10 mouse cellular contexts compared by ENCODE assay signal in genomic region chr2:150678392-150678791, GRCm38 (mm10). TPM values are rescaled to one million over a fixed set of nuclear protein-coding genes. Genes with fewer than 3 reads are reported as not detected.
A peak's percentile ranks its signal among the peaks of the same experiment; 100 is the strongest.
DNase-seq lines count a peak whose midpoint lies in the region; ATAC-seq and TF ChIP-seq lines count a peak whose summit lies in the region.
"Had no signal": no experiment of that assay in that cellular context is flagged by ENCODE, and none has a peak within 500 bp of the region (broad histone marks: within the 10 kb centered on the region; RNA-seq: fewer than 3 reads in every experiment).

No protein-coding gene starts in this region.

- H3K9me3 ChIP-seq in neural tube, embryonic 15.5 days (replicated peaks) = no peaks in the 10 kb centered on the region
- no peaks in the 10 kb centered on the region for H3K9me3 ChIP-seq in hindbrain, embryonic 16.5 days (ENCODE audit: control insufficient read depth, low read length)
- H3K9me3 ChIP-seq in liver, embryonic 14.5 days (ENCODE audit: control insufficient read depth, low read length) = no peaks in the 10 kb centered on the region
- H3K9me3 ChIP-seq: heart, embryonic 13.5 days had no signal

- TF ChIP-seq CTCF in liver, embryonic 14.5 days (IDR thresholded peaks at IDR 0.05; ENCODE audit: low read depth) = peak; percentile 85

- H3K4me1 ChIP-seq in neural tube, embryonic 15.5 days = no peaks in the 10 kb centered on the region
- H3K4me1 ChIP-seq in hindbrain, embryonic 16.5 days (ENCODE audit: control insufficient read depth, insufficient read depth, low read depth, low read length) = no peaks in the 10 kb centered on the region
- peaks cover 0 to 3% of the 10 kb centered on the region in 2 experiments; a peak in 1 of 4 replicates for H3K4me1 ChIP-seq in liver, embryonic 14.5 days (replicated peaks; ENCODE audit: control insufficient read depth in 2 of 2, insufficient read depth in 2 of 2, low read length in 1 of 2)
- H3K4me1 ChIP-seq: heart, embryonic 13.5 days had no signal

- H3K36me3 ChIP-seq in neural tube, embryonic 15.5 days = no peaks in the 10 kb centered on the region
- H3K36me3 ChIP-seq in hindbrain, embryonic 16.5 days (ENCODE audit: control insufficient read depth, insufficient read depth, low read length) = no peaks in the 10 kb centered on the region
- H3K36me3 ChIP-seq in liver, embryonic 14.5 days (replicated peaks; ENCODE audit: control insufficient read depth, insufficient read depth, low read depth) = no peaks in the 10 kb centered on the region
- H3K36me3 ChIP-seq: heart, embryonic 13.5 days had no signal

- ATAC-seq in neural tube, embryonic 15.5 days (ENCODE audit: low FRiP score) = no peak
- peak; percentile 21; the same call in 1 of the 2 replicates for ATAC-seq in hindbrain, embryonic 16.5 days
- ATAC-seq in liver, embryonic 14.5 days (ENCODE audit: insufficient read depth) = no peak
- ATAC-seq in erythroblast, adult 5-6 weeks (replicated peaks; ENCODE audit: low FRiP score, poor library complexity, severe bottlenecking) = no peak

- no peak overlapping the region for H3K4me2 ChIP-seq in neural tube, embryonic 15.5 days
- H3K4me2 ChIP-seq in hindbrain, embryonic 16.5 days (ENCODE audit: low read length) = no peak overlapping the region
- no peak overlapping the region for H3K4me2 ChIP-seq in liver, embryonic 14.5 days (ENCODE audit: low read depth)
- H3K4me2 ChIP-seq: heart, embryonic 13.5 days had no signal

- no peak for TF ChIP-seq EP300 in liver, embryonic 14.5 days (IDR thresholded peaks at IDR 0.05; ENCODE audit: low read depth)

- 3% methylated on average over 3 of the region's 3 CpGs for WGBS in neural tube, embryonic 15.5 days
- 3% methylated on average over 3 of the region's 3 CpGs for WGBS in hindbrain, embryonic 16.5 days
- WGBS in liver, embryonic 14.5 days (ENCODE audit: insufficient replicate concordance) = 0% methylated on average over 3 of the region's 3 CpGs

- no peak overlapping the region for H3K27ac ChIP-seq in neural tube, embryonic 15.5 days (replicated peaks)
- H3K27ac ChIP-seq in hindbrain, embryonic 16.5 days (ENCODE audit: low read depth, low read length) = no peak overlapping the region
- H3K27ac ChIP-seq in liver, embryonic 14.5 days = no peak overlapping the region
- H3K27ac ChIP-seq: heart, embryonic 13.5 days had no signal

- H3K4me3 ChIP-seq in neural tube, embryonic 15.5 days (replicated peaks) = no peak overlapping the region
- H3K4me3 ChIP-seq in hindbrain, embryonic 16.5 days (ENCODE audit: low read length) = no peak overlapping the region
- H3K4me3 ChIP-seq in liver, embryonic 14.5 days (ENCODE audit: insufficient read depth in 1 of 2, low read depth in 2 of 2, low read length in 2 of 2) = no peak overlapping the region
- H3K4me3 ChIP-seq: heart, embryonic 13.5 days; myocyte had no signal

- DNase-seq in neural tube, embryonic 10.5 days (ENCODE audit: extremely low spot score, low spot score) = peak; percentile 83
- peak; percentile 79 to 81 for DNase-seq in adrenal gland, adult 18-20 months (ENCODE audit: low spot score in 2 of 2)
- DNase-seq in embryo, embryonic 10.5 days (ENCODE audit: low spot score) = peak; percentile 92
- DNase-seq in liver, embryonic 14.5 days (ENCODE audit: low read depth in 3 of 3, low spot score in 3 of 3) = peak in 2 of 3 experiments; percentile 53 to 57
- DNase-seq in right cerebral cortex, adult 2 months (ENCODE audit: low spot score in 2 of 2) = peak; percentile 65 to 82

- H3K9ac ChIP-seq in neural tube, embryonic 15.5 days (replicated peaks) = no peak overlapping the region
- H3K9ac ChIP-seq in hindbrain, embryonic 16.5 days (ENCODE audit: low read depth, low read length) = no peak overlapping the region
- no peak overlapping the region for H3K9ac ChIP-seq in liver, embryonic 14.5 days (replicated peaks)
- H3K9ac ChIP-seq: heart, embryonic 13.5 days had no signal

- H3K27me3 ChIP-seq in neural tube, embryonic 15.5 days (replicated peaks) = peaks cover 17% of the 10 kb centered on the region; the same call in 1 of the 2 replicates
- H3K27me3 ChIP-seq in hindbrain, embryonic 16.5 days (replicated peaks; ENCODE audit: control insufficient read depth, insufficient read depth, low read length) = no peaks in the 10 kb centered on the region; the same call in 1 of the 2 replicates
- no peaks in the 10 kb centered on the region for H3K27me3 ChIP-seq in liver, embryonic 14.5 days (ENCODE audit: control insufficient read depth, insufficient read depth, low read length)

RNA-seq across cellular contexts. Expression of gene Acss1, which starts 10.1 kb away (rescaled TPM):
- polyA plus RNA-seq in neural tube, embryonic 15.5 days (2015; fragmentation: Nextera tagmentation; extraction: Ambion mirVana) = 12.3 and 13.7 TPM in 2 replicates
- 10 to 100 TPM; 30.4 to 78.4 TPM for total RNA-seq in adrenal gland, adult 18-20 months (2021)
- polyA plus RNA-seq in hindbrain, embryonic 16.5 days (2015; fragmentation: Nextera tagmentation; extraction: Ambion mirVana) = 22.1 and 24.4 TPM in 2 replicates
- 30.4 and 34.1 TPM in 2 replicates for polyA plus RNA-seq in liver, embryonic 14.5 days (2012; rRNA removed)
- 30.3 and 38.7 TPM in 2 replicates for polyA plus RNA-seq in liver, embryonic 14.5 days (2014; fragmentation: Nextera tagmentation; extraction: Ambion mirVana)
- 6.3 and 12.1 TPM in 2 replicates for total RNA-seq in erythroblast, adult 5-6 weeks (2015; ENCODE audit: low replicate concordance)
- total RNA-seq in erythroblast, adult 5-6 weeks (2017; ENCODE audit: low replicate concordance) = 16.0 and 17.6 TPM in 2 replicates
- polyA plus RNA-seq: myocyte had no signal

RNA-seq across cellular contexts. Expression of gene Vsx1, which starts 10.8 kb away (rescaled TPM):
- 0.04 and 0.05 TPM in 2 replicates for polyA plus RNA-seq in neural tube, embryonic 15.5 days (2015; fragmentation: Nextera tagmentation; extraction: Ambion mirVana)
- total RNA-seq in adrenal gland, adult 18-20 months (2021) = not detected
- polyA plus RNA-seq in hindbrain, embryonic 16.5 days (2015; fragmentation: Nextera tagmentation; extraction: Ambion mirVana) = 0.06 and 0.09 TPM in 2 replicates
- not detected in 2 replicates for polyA plus RNA-seq in liver, embryonic 14.5 days (2012; rRNA removed)
- not detected in 2 replicates for polyA plus RNA-seq in liver, embryonic 14.5 days (2014; fragmentation: Nextera tagmentation; extraction: Ambion mirVana)
- not detected in 2 replicates for total RNA-seq in erythroblast, adult 5-6 weeks (2015; ENCODE audit: low replicate concordance)
- total RNA-seq in erythroblast, adult 5-6 weeks (2017; ENCODE audit: low replicate concordance) = 0.14 TPM in 1 of 2 replicates, not detected in the other
- polyA plus RNA-seq: heart, embryonic 13.5 days; myocyte had no signal
